Mouse (Mus musculus) spleen, adult 2 months (tissue): ENCODE measurements around the gene Scp2. TPM values are rescaled to one million over a fixed set of nuclear protein-coding genes. Genes with fewer than 3 reads are reported as not detected.

Experiments
- DNase-seq, 2 experiments: peaks; one replicate each; pipeline versions ENCODE4 v3.0.0 to v3.0.0-alpha.2; 2012 to 2021; ENCODE audit warnings: low spot score in 2 of 2, low read depth in 1 of 2
- H3K27ac ChIP-seq: fragments of 200-500 bp; 2 replicates; pipeline ENCODE4 v1.5.1; 2012; ENCODE audit warnings: low read length, inconsistent platforms; ENCODE audit not compliant: insufficient read depth
- H3K27me3 ChIP-seq: fragments of 200-500 bp; 2 replicates; pipeline ENCODE4 v1.6.1; 2012; ENCODE audit warnings: mild to moderate bottlenecking, moderate library complexity, low read length, inconsistent platforms; ENCODE audit not compliant: control insufficient read depth, insufficient read depth
- H3K36me3 ChIP-seq: fragments of 200-500 bp; 2 replicates; pipeline ENCODE4 v1.6.1; 2012; ENCODE audit warnings: mild to moderate bottlenecking, low read length, inconsistent platforms; ENCODE audit not compliant: control insufficient read depth, insufficient read depth
- H3K4me1 ChIP-seq: fragments of 200-500 bp; 2 replicates; pipeline ENCODE4 v1.6.1; 2011; ENCODE audit warnings: inconsistent platforms; ENCODE audit not compliant: control insufficient read depth, insufficient read depth, insufficient read length
- H3K4me3 ChIP-seq: fragments of 200-500 bp; 2 replicates; pipeline ENCODE4 v1.5.1; 2011; ENCODE audit warnings: mild to moderate bottlenecking, inconsistent platforms; ENCODE audit not compliant: insufficient read depth, insufficient read length; ENCODE audit errors: extremely low read depth
- CTCF ChIP-seq: fragments of 200-500 bp; IDR thresholded peaks from 2 replicates; pipeline ENCODE4 v1.5.1; 2011; ENCODE audit warnings: mild to moderate bottlenecking, inconsistent platforms; ENCODE audit not compliant: insufficient read depth, insufficient read length, insufficient replicate concordance; ENCODE audit errors: extremely low read depth
- POLR2A ChIP-seq: fragments of 200-500 bp; IDR thresholded peaks from 2 replicates; pipeline ENCODE4 v1.6.1; 2011; ENCODE audit warnings: low read depth, low read length, inconsistent platforms
- WGBS: fragments of 180-500 bp; shearing (Covaris S2); methylation state at CpG from one replicate; pipeline ENCODE4 v1.1.7; 2018; 5-methylcytosine and 5-hydroxymethylcytosine counted together
- polyA plus RNA-seq: library from polyadenylated mRNA; depleted of rRNA; stranded (reverse); fragments of >200 nt; gene quantifications from 2 replicates; pipeline ENCODE4 v1.2.3, GENCODE M21; 2012

The Scp2 gene
- polyA plus RNA-seq, 1 experiment: 54.0 TPM

- no peak for DNase-seq
- H3K27me3 ChIP-seq: no peaks in the 10 kb centered on the region
These were observed 121.6 kb downstream of the Scp2 start for GRCm38 (mm10) chr4:108023186-108023585.

GRCm38 (mm10) chr4:108020178-108020577 lies 124.6 kb downstream of the Scp2 start:
- 87% methylated on average over 6 of the region's 6 CpGs for WGBS
- no peak overlapping the region for H3K27ac ChIP-seq
- H3K27me3 ChIP-seq: no peaks in the 10 kb centered on the region
- TF ChIP-seq POLR2A: no peak
- no peak for TF ChIP-seq CTCF
- no peaks in the 10 kb centered on the region for H3K36me3 ChIP-seq
- no peaks in the 10 kb centered on the region for H3K4me1 ChIP-seq
- H3K4me3 ChIP-seq: no peak overlapping the region
- no peak for DNase-seq

More at GRCm38 (mm10) chr4:108023186-108023585, 121.6 kb downstream of the Scp2 start:
- TF ChIP-seq CTCF (no peak), POLR2A (no peak)
- Histone ChIP-seq H3K36me3 (no peaks in the 10 kb centered on the region), H3K4me1 (no peaks in the 10 kb centered on the region), H3K27ac (no peak overlapping the region), H3K4me3 (no peak overlapping the region)
- WGBS: 86% methylated on average over 4 of the region's 4 CpGs

DNA sequence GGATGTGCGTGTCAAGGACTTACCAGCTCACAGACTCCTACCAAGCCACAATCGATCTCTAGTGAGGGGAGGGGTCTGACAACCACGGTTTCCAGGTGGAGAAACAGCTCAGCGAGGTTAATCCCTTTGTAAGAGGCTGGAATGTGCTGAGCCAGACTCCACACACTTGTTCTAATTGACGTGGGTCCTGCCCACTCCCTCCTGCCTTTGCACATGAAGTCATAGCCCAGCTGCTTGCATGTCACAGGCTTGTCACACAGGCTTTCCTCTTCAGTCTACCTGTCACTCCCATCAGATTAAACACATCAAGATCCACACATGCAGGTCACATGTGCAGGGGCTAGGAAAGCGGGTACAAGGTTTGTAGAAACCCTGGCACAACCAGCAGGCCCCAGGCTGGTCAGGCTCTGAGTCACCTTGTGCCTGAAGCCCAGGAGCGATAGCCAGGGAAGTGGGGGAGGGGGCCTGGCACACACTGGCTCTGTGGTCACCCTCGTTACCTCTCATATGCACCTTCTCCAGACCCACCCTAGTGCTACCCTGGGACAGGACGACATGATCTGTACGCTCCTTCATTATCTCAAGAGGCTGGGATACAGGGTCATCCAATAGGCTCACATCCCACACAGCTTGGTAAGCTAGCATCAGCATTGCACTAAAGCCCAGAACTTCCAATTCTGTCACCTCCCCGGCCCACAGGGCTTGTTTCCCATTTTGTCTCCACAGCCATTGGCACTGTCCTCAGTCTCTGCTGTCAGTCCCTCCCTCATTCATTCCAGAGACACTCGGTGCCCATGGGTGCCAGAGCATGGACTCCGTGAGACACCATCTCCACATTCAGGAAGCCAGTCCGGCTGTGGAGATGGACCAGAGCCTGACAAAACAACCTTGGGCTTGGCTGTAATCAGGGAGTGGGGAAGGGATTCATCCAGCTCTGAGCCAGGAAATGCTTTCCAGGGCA lies 125.6 kb downstream of the Scp2 start:
- WGBS: 68% methylated on average over 14 of the region's 14 CpGs

GRCm38 (mm10) chr4:108018241-108018923 lies 126.4 kb downstream of the Scp2 start:
- Histone ChIP-seq H3K27ac (no peak overlapping the region), H3K4me1 (no peaks in the 10 kb centered on the region), H3K27me3 (no peaks in the 10 kb centered on the region), H3K4me3 (no peak overlapping the region), H3K36me3 (no peaks in the 10 kb centered on the region)
- TF ChIP-seq CTCF: no peak
- TF ChIP-seq POLR2A: no peak
- DNase-seq: no peak
- WGBS: 58% methylated on average over 10 of the region's 10 CpGs

More for the DNA sequence above, 125.6 kb downstream of the Scp2 start:
- Histone ChIP-seq H3K27me3 (no peaks in the 10 kb centered on the region), H3K36me3 (no peaks in the 10 kb centered on the region), H3K4me1 (no peaks in the 10 kb centered on the region), H3K27ac (no peak overlapping the region), H3K4me3 (no peak overlapping the region)
- DNase-seq: no peak
- TF ChIP-seq POLR2A (no peak), CTCF (no peak)

GRCm38 (mm10) chr4:108017839-108018238 lies 127.0 kb downstream of the Scp2 start:
- no peaks in the 10 kb centered on the region for H3K36me3 ChIP-seq
- 85% methylated on average over 7 of the region's 7 CpGs for WGBS
- no peak overlapping the region for H3K4me3 ChIP-seq
- H3K4me1 ChIP-seq: no peaks in the 10 kb centered on the region
- no peak for DNase-seq
- no peak overlapping the region for H3K27ac ChIP-seq
- H3K27me3 ChIP-seq: no peaks in the 10 kb centered on the region
- TF ChIP-seq POLR2A: no peak
- TF ChIP-seq CTCF: no peak

- H3K4me3 ChIP-seq: no peak overlapping the region
- 90% methylated on average over 3 of the region's 3 CpGs for WGBS
- no peaks in the 10 kb centered on the region for H3K4me1 ChIP-seq
- H3K36me3 ChIP-seq: no peaks in the 10 kb centered on the region
- DNase-seq: no peak
- H3K27ac ChIP-seq: no peak overlapping the region
- TF ChIP-seq CTCF: no peak
- no peak for TF ChIP-seq POLR2A
- no peaks in the 10 kb centered on the region for H3K27me3 ChIP-seq
These were observed 128.5 kb downstream of the Scp2 start for GRCm38 (mm10) chr4:108016321-108016720.
